Mouse (Mus musculus) small intestine, adult 2 months (tissue): Measurements from ENCODE around the gene Gm45521.

Source experiments
- CTCF ChIP-seq: fragments of 200-500 bp; IDR thresholded peaks from 2 replicates; pipeline ENCODE4 v1.5.1; 2012; ENCODE audit warnings: low read depth, mild to moderate bottlenecking, control low read depth, inconsistent platforms, low read length, moderate library complexity, mixed read lengths; ENCODE audit not compliant: insufficient replicate concordance, insufficient read length; ENCODE audit errors: extremely low read depth
- POLR2A ChIP-seq: fragments of 200-500 bp; IDR thresholded peaks from 2 replicates; pipeline ENCODE4 v1.6.1; 2012; ENCODE audit warnings: low read depth, mild to moderate bottlenecking, control low read depth, inconsistent platforms, low read length, moderate library complexity

DNA sequence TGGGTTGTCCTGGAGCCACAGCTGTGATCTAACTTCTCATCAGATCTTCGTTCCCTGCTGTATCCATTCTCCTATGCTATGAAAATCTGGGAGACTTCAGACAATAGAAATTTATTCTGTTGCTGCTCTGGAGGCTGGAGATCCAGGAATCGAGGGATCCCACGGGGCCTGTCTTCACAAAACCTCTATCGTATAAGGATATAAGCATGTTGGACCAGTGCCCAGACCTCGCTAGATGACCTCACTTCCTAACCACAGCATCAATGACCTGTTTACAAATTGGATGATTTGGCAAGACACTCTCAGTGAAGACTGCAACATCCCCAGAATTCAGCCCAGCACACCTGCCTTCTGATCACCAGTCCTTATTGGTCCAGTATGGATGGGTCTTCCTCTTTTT, 4.6 kb downstream of the Gm45521 start:
- TF ChIP-seq POLR2A = no peak
- TF ChIP-seq CTCF = no peak
